Mouse (Mus musculus) spleen, postnatal 4 days (tissue): ENCODE measurements around the gene Zfp462.

Source experiments
- DNase-seq, 2 experiments: peaks; one replicate each; pipeline ENCODE4 v3.0.0; 2022; ENCODE audit warnings: low spot score in 2 of 2

Zfp462 gene

GRCm38 (mm10) chr4:55117839-55118487 lies 173.1 kb downstream of the Zfp462 start:
- DNase-seq: no peak

GRCm38 (mm10) chr4:55121126-55121525 lies 176.3 kb downstream of the Zfp462 start:
- no peak for DNase-seq

GRCm38 (mm10) chr4:55121952-55122351 lies 177.1 kb downstream of the Zfp462 start:
- no peak for DNase-seq

GRCm38 (mm10) chr4:55124126-55124525 lies 179.3 kb downstream of the Zfp462 start:
- DNase-seq: no peak

GRCm38 (mm10) chr4:55125048-55125737 lies 180.3 kb downstream of the Zfp462 start:
- DNase-seq: no peak

GRCm38 (mm10) chr4:55125738-55126054 lies 180.8 kb downstream of the Zfp462 start:
- no peak for DNase-seq

GRCm38 (mm10) chr4:55127228-55127901 lies 182.5 kb downstream of the Zfp462 start:
- DNase-seq: no peak

GRCm38 (mm10) chr4:55128088-55128835 lies 183.4 kb downstream of the Zfp462 start:
- DNase-seq: no peak
